Mouse (Mus musculus) liver, embryonic 12.5 days (tissue): ENCODE results near the gene Scube3. TPM values are rescaled to one million over a fixed set of nuclear protein-coding genes. Genes with fewer than 3 reads are reported as not detected.
A peak's percentile ranks its signal among the peaks of the same experiment; 100 is the strongest.

Source experiments
- ATAC-seq: fragments of 200-750 bp; cut with Nextera tagmentation; 2 replicates; pipeline ENCODE4 v1.8.0; 2017; ENCODE audit warnings: moderate number of reproducible peaks, mild to moderate bottlenecking, moderate library complexity
- H3K27ac ChIP-seq: fragments of 300-500 bp; sonication (generic); 2 replicates; pipeline ENCODE4 v1.5.1; 2016; ENCODE audit warnings: mild to moderate bottlenecking
- H3K27me3 ChIP-seq: fragments of 300-500 bp; sonication (generic); replicated peaks from 2 replicates; pipeline ENCODE4 v1.6.1; 2016; ENCODE audit warnings: mild to moderate bottlenecking, moderate library complexity
- H3K36me3 ChIP-seq: fragments of 300-500 bp; sonication (generic); 2 replicates; pipeline ENCODE4 v1.6.1; 2016; ENCODE audit warnings: mild to moderate bottlenecking, moderate library complexity
- H3K4me1 ChIP-seq: fragments of 300-500 bp; sonication (generic); 2 replicates; pipeline ENCODE4 v1.6.1; 2016
- H3K4me2 ChIP-seq: fragments of 300-500 bp; sonication (generic); 2 replicates; pipeline ENCODE4 v1.6.1; 2016; ENCODE audit warnings: mild to moderate bottlenecking, moderate library complexity
- H3K4me3 ChIP-seq: fragments of 300-500 bp; sonication (generic); 2 replicates; pipeline ENCODE4 v1.5.1; 2016; ENCODE audit warnings: mild to moderate bottlenecking, moderate library complexity
- H3K9ac ChIP-seq: fragments of 300-500 bp; sonication (generic); 2 replicates; pipeline ENCODE4 v1.6.1; 2016; ENCODE audit warnings: mild to moderate bottlenecking, moderate library complexity
- H3K9me3 ChIP-seq: fragments of 300-500 bp; sonication (generic); replicated peaks from 2 replicates; pipeline ENCODE4 v1.6.1; 2016; ENCODE audit warnings: mild to moderate bottlenecking, moderate library complexity
- WGBS: fragments of 180-500 bp; shearing (Covaris S2); methylation state at CpG from one replicate; pipeline ENCODE4 v1.1.7; 2016; ENCODE audit not compliant: insufficient replicate concordance; 5-methylcytosine and 5-hydroxymethylcytosine counted together
- polyA plus RNA-seq: library from polyadenylated mRNA; unstranded; fragments of >200 nt; fragmentation: Nextera tagmentation; extraction: Ambion mirVana; gene quantifications from 2 replicates; pipeline ENCODE4 v1.2.1, GENCODE M21; 2016

Gene Scube3
- polyA plus RNA-seq: 0.91 and 1.2 TPM in 2 replicates

DNA sequence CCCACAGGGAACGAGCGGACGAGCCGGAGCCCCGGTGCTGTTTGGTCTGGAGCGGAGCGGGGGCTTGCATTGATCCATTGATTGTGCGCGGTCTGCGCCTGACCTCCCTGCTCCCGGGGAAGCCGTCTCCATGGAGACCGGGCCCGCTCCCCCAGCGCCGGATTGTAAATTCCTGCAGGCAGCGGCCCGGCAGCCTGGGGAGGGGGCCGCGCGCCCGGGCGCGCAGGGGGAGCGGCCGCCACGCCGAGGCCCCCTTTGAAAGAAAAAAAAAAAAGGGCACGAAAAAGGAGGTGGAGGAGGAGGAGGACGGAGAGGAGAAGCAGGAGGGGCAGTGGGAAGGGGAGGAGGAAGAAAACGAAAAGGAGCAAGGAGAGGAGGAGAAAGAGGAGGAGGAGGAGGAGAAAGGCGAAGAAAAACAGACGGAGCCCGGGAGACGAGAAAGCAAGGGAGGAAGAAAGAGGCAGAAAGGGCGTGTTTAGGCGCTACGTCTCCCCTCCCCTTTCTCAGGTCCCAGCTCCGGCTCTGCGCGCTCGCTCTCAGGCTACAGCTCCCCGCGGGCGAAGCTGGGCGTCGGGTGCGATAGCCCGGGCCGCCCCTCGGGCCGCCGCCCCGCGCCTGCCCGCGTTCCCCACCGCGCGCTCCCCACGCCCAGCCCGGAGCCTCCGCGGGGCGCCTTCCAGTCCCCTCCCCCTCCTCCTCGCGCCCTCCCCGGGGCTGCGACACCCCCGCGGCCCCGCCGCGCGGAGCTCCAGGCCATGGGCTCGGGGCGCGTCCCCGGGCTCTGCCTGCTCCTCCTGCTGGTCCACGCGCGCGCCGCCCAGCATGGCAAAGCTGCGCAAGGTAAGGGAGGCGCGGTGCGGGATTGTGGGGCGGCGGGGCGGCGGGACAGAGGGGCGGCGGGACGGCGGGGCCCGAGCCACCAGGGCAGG, at the start of gene Scube3:
TSS of gene Scube3 (plus strand) at position 371 of the 929 bp plus-strand sequence.
- H3K27ac ChIP-seq: peak within 1 kb of the TSS; percentile 21; the same call in 1 of the 2 replicates
- under 1% methylated on average over 93 of the region's 97 CpGs for WGBS

GRCm38 (mm10) chr17:28092297-28092696, 49.6 kb upstream of the Scube3 start:
- Histone ChIP-seq H3K9me3 (peaks cover 4% of the 10 kb centered on the region; the same call in 1 of the 2 replicates), H3K27ac (no peak overlapping the region), H3K4me2 (no peak overlapping the region), H3K4me3 (no peak overlapping the region), H3K36me3 (no peaks in the 10 kb centered on the region), H3K4me1 (peaks cover 3% of the 10 kb centered on the region; the same call in 1 of the 2 replicates), H3K27me3 (no peaks in the 10 kb centered on the region), H3K9ac (no peak overlapping the region)
- 67% methylated on average over 2 of the region's 2 CpGs for WGBS
- no peak for ATAC-seq

More for the DNA sequence above, at the start of gene Scube3:
- H3K4me2 ChIP-seq: peak within 1 kb of the TSS; percentile 73
- no peak for ATAC-seq
- H3K4me3 ChIP-seq: peak within 1 kb of the TSS; percentile 59
- H3K9ac ChIP-seq: peak within 1 kb of the TSS; percentile 57
- H3K27me3 ChIP-seq: peaks cover 100% of the 10 kb centered on the region
- peaks cover 42% of the 10 kb centered on the region for H3K4me1 ChIP-seq
- no peaks in the 10 kb centered on the region for H3K9me3 ChIP-seq
- no peaks in the 10 kb centered on the region for H3K36me3 ChIP-seq

DNA sequence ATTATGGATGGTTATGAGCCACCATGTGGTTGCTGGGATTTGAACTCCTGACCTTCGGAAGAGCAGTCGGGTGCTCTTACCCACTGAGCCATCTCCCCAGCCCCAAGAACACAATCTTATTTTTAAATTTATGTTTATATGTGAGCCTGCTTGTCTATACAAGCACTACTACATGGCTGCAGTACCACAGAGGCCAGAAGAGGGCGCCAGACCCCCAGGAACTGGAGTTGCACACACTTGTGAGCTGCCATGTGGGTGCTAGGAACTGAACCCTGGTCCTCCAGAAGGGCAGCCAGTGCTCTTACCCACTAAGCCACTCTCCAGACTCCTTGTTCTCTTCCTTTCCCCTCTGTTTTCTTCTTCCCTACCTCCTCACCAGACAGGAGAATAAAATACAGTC, 48.1 kb upstream of the Scube3 start:
- H3K27me3 ChIP-seq: no peaks in the 10 kb centered on the region
- no peak overlapping the region for H3K4me3 ChIP-seq
- no peak overlapping the region for H3K9ac ChIP-seq
- H3K9me3 ChIP-seq: peaks cover 4% of the 10 kb centered on the region; the same call in 1 of the 2 replicates
- no peak overlapping the region for H3K4me2 ChIP-seq
- no peak for ATAC-seq
- no peaks in the 10 kb centered on the region for H3K36me3 ChIP-seq
- no peak overlapping the region for H3K27ac ChIP-seq
- H3K4me1 ChIP-seq: no peaks in the 10 kb centered on the region
- WGBS: 60% methylated on average over 3 of the region's 3 CpGs

DNA sequence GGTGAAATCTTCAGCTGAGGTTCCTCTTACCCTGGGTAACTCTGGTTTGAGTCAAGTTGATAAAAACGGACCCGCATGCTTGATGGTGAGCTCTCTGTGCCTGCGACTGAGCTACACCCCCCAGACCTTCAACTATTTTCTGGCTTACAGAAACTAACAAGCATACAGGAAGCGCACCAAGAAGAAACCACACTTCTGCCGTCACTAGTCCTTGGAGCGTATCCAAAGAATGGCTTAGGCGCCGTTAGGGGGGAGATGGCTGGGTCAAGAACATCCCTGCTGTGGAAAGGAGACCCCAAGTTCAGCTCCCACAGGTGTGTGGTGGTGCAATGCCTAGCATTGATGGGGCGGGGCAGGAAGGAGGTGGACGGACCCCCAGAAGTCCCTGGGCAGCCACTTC, 45.5 kb upstream of the Scube3 start:
- ATAC-seq: no peak
- Histone ChIP-seq H3K9me3 (peaks cover 10% of the 10 kb centered on the region; the same call in 1 of the 2 replicates), H3K4me2 (no peak overlapping the region), H3K9ac (no peak overlapping the region), H3K4me1 (no peaks in the 10 kb centered on the region), H3K4me3 (no peak overlapping the region), H3K36me3 (no peaks in the 10 kb centered on the region), H3K27ac (no peak overlapping the region), H3K27me3 (no peaks in the 10 kb centered on the region)
- 75% methylated on average over 10 of the region's 10 CpGs for WGBS

DNA sequence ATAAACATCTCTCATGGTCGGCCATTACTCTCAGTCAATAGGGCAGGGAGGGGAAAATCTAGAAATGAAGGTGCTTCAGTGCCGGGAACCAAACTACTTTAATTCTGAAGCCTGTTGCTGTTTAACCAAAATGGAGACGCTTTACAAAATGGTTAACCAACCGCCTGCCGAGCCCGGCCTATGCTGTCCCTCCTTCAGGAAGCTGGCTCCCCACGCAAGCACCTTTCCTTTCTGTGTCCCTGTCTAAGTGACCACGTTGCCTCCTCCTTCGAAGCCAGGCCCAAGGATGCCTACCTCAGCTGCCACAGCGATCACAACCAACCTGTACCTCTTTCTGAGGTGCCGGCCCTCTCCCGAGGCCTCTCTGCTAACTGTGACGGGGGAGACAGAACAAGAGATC, 44.6 kb upstream of the Scube3 start:
- ATAC-seq: no peak
- Histone ChIP-seq H3K4me2 (no peak overlapping the region), H3K4me3 (no peak overlapping the region), H3K9ac (no peak overlapping the region), H3K36me3 (no peaks in the 10 kb centered on the region), H3K27me3 (0 out of 2 replicates have a peak, but pooled peaks cover 5% of the 10 kb centered on the region), H3K4me1 (no peaks in the 10 kb centered on the region), H3K27ac (no peak overlapping the region), H3K9me3 (peaks cover 10% of the 10 kb centered on the region; the same call in 1 of the 2 replicates)
- 76% methylated on average over 13 of the region's 13 CpGs for WGBS

GRCm38 (mm10) chr17:28099086-28099485, 42.9 kb upstream of the Scube3 start:
- Histone ChIP-seq H3K36me3 (no peaks in the 10 kb centered on the region), H3K9me3 (peaks cover 6% of the 10 kb centered on the region; the same call in 1 of the 2 replicates), H3K9ac (no peak overlapping the region), H3K27ac (no peak overlapping the region), H3K4me1 (no peaks in the 10 kb centered on the region), H3K27me3 (0 out of 2 replicates have a peak, but pooled peaks cover 5% of the 10 kb centered on the region), H3K4me3 (no peak overlapping the region), H3K4me2 (no peak overlapping the region)
- no peak for ATAC-seq
- 59% methylated on average over 3 of the region's 3 CpGs for WGBS

DNA sequence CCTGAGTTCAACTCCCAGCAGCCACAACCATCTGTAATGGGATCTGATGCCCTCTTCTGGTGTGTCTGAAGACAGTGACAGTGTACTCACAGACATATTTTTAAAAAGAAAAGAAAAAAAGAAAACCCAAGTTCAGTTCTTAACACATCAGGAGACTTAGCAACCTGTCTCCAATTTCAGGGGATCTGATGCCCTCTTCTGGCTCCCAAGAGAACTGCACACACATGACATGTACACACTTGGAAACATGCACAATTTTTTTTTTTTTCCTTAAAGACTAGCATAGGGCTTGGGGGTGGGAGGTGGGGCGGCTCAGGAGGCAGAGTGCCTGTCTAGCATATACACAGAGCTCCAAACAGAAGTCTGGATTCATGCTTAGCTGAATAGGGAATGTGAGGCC, 41.3 kb upstream of the Scube3 start:
- H3K4me3 ChIP-seq: no peak overlapping the region
- H3K27ac ChIP-seq: no peak overlapping the region
- WGBS: 50% methylated on average over 1 of the region's 1 CpGs
- 0 out of 2 replicates have a peak, but pooled peaks cover 6% of the 10 kb centered on the region for H3K9me3 ChIP-seq
- H3K4me1 ChIP-seq: no peaks in the 10 kb centered on the region
- 0 out of 2 replicates have a peak, but pooled peaks cover 5% of the 10 kb centered on the region for H3K27me3 ChIP-seq
- no peak overlapping the region for H3K4me2 ChIP-seq
- ATAC-seq: no peak
- H3K36me3 ChIP-seq: no peaks in the 10 kb centered on the region
- no peak overlapping the region for H3K9ac ChIP-seq

- H3K9me3 ChIP-seq: 0 out of 2 replicates have a peak, but pooled peaks cover 6% of the 10 kb centered on the region
- H3K4me1 ChIP-seq: no peaks in the 10 kb centered on the region
- 0 out of 2 replicates have a peak, but pooled peaks cover 5% of the 10 kb centered on the region for H3K27me3 ChIP-seq
- ATAC-seq: no peak
- no peak overlapping the region for H3K4me2 ChIP-seq
- H3K36me3 ChIP-seq: no peaks in the 10 kb centered on the region
- no peak overlapping the region for H3K27ac ChIP-seq
- no peak overlapping the region for H3K4me3 ChIP-seq
- WGBS: 60% methylated on average over 12 of the region's 12 CpGs
- H3K9ac ChIP-seq: no peak overlapping the region
These were observed 40.6 kb upstream of the Scube3 start for GRCm38 (mm10) chr17:28101284-28101887.

- 0 out of 2 replicates have a peak, but pooled peaks cover under 1% of the 10 kb centered on the region for H3K4me1 ChIP-seq
- no peaks in the 10 kb centered on the region for H3K36me3 ChIP-seq
- 0 out of 2 replicates have a peak, but pooled peaks cover 6% of the 10 kb centered on the region for H3K9me3 ChIP-seq
- H3K4me2 ChIP-seq: no peak overlapping the region
- H3K27ac ChIP-seq: no peak overlapping the region
- 0 out of 2 replicates have a peak, but pooled peaks cover 5% of the 10 kb centered on the region for H3K27me3 ChIP-seq
- H3K4me3 ChIP-seq: no peak overlapping the region
- 53% methylated on average over 10 of the region's 10 CpGs for WGBS
- H3K9ac ChIP-seq: no peak overlapping the region
- no peak for ATAC-seq
These were observed 40.0 kb upstream of the Scube3 start for GRCm38 (mm10) chr17:28101902-28102319.

- Histone ChIP-seq H3K9ac (no peak overlapping the region), H3K9me3 (0 out of 2 replicates have a peak, but pooled peaks cover 6% of the 10 kb centered on the region), H3K4me1 (peaks cover 6% of the 10 kb centered on the region; the same call in 1 of the 2 replicates), H3K4me3 (no peak overlapping the region), H3K4me2 (no peak overlapping the region), H3K27me3 (peaks cover 9% of the 10 kb centered on the region; the same call in 1 of the 2 replicates), H3K27ac (no peak overlapping the region), H3K36me3 (no peaks in the 10 kb centered on the region)
- ATAC-seq: no peak
- WGBS: 61% methylated on average over 6 of the region's 6 CpGs
These were observed 37.5 kb upstream of the Scube3 start for GRCm38 (mm10) chr17:28104416-28104815.

GRCm38 (mm10) chr17:28106352-28106751, 35.6 kb upstream of the Scube3 start:
- WGBS: 63% methylated on average over 6 of the region's 6 CpGs
- Histone ChIP-seq H3K4me1 (peaks cover 6% of the 10 kb centered on the region; the same call in 1 of the 2 replicates), H3K27ac (no peak overlapping the region), H3K4me3 (no peak overlapping the region), H3K27me3 (peaks cover 9% of the 10 kb centered on the region; the same call in 1 of the 2 replicates), H3K9me3 (no peaks in the 10 kb centered on the region), H3K9ac (no peak overlapping the region), H3K4me2 (no peak overlapping the region), H3K36me3 (no peaks in the 10 kb centered on the region)
- ATAC-seq: no peak
